Comparison of ENCODE assay signal across 16 mouse cellular contexts in the genomic region with DNA sequence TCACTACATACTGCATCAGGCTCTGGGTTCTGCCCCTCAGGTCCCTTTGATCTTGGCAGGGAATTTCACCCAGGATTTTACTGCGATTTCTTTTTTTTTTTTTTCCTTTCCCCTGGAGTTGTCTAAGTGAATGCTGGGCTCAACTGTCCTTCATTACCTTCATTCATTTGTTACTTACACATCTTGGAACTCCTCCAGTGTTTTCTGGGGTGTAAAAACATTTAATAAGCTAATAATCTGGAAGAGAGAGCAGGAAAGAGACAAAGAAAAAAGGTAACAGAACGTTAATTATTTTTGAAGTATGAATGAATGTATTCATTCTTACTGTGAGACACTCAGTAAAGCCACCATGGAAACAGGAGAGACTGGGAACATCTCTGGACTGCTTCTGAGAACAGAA.
"Had no signal": no experiment of that assay in that cellular context is flagged by ENCODE, and none has a peak within 500 bp of the region (broad histone marks: within the 10 kb centered on the region; RNA-seq: fewer than 3 reads in every experiment).

No protein-coding gene starts in this region.

- DNase-seq: heart, postnatal 10 days; heart, postnatal 14 days; heart, postnatal 36 days; heart, postnatal 4 days; kidney, adult 11 months; kidney, adult 18-20 months; kidney, adult 2 months; kidney, adult 8-10 months; kidney, adult 9 months; kidney, postnatal 10 days; kidney, postnatal 14 days; kidney, postnatal 25 days; kidney, postnatal 36 days; kidney, postnatal 4 days; layer of hippocampus, adult 9-11 months; layer of hippocampus, postnatal 36 days had no signal
